Comparison of ENCODE assay signal across 9 mouse cellular contexts in genomic region chr15:84412409-84412808, GRCm38 (mm10). TPM values are rescaled to one million over a fixed set of nuclear protein-coding genes. Genes with fewer than 3 reads are reported as not detected.
DNase-seq lines count a peak whose midpoint lies in the region; ATAC-seq and TF ChIP-seq lines count a peak whose summit lies in the region.
"Had no signal": no experiment of that assay in that cellular context is flagged by ENCODE, and none has a peak within 500 bp of the region (broad histone marks: within the 10 kb centered on the region; RNA-seq: fewer than 3 reads in every experiment).

No protein-coding gene starts in this region.

- no peak overlapping the region for H3K27ac ChIP-seq in ES-E14 (ENCODE audit: insufficient read depth, low read depth, low read length, poor library complexity, severe bottlenecking)
- 0 out of 2 replicates have a peak overlapping the region, but pooled peaks have one; percentile 2 for H3K27ac ChIP-seq in embryonic facial prominence, embryonic 10.5 days (replicated peaks)
- H3K27ac ChIP-seq in limb, embryonic 14.5 days (replicated peaks; ENCODE audit: low read depth, low read length): no peak overlapping the region
- no peak overlapping the region for H3K27ac ChIP-seq in forebrain, embryonic 13.5 days

- H3K27me3 ChIP-seq in embryonic facial prominence, embryonic 10.5 days (replicated peaks; ENCODE audit: low read depth, poor library complexity, severe bottlenecking): peaks cover 61% of the 10 kb centered on the region
- no peaks in the 10 kb centered on the region for H3K27me3 ChIP-seq in limb, embryonic 14.5 days (ENCODE audit: control insufficient read depth, insufficient read depth, low read length)
- H3K27me3 ChIP-seq in forebrain, embryonic 13.5 days: 0 out of 2 replicates have a peak, but pooled peaks cover 6% of the 10 kb centered on the region

- intact Hi-C loops in heart, postnatal 36 days (cut with DNase I): no loop called here

- no peaks in the 10 kb centered on the region for H3K36me3 ChIP-seq in ES-E14 (ENCODE audit: control insufficient read depth, insufficient read depth, low read length, poor library complexity, severe bottlenecking)
- H3K36me3 ChIP-seq in embryonic facial prominence, embryonic 10.5 days (replicated peaks): no peaks in the 10 kb centered on the region
- no peaks in the 10 kb centered on the region for H3K36me3 ChIP-seq in limb, embryonic 14.5 days (ENCODE audit: control insufficient read depth, insufficient read depth, low read length)
- no peaks in the 10 kb centered on the region for H3K36me3 ChIP-seq in forebrain, embryonic 13.5 days (ENCODE audit: poor library complexity, severe bottlenecking)
- H3K36me3 ChIP-seq: G1E had no signal

- H3K9me3 ChIP-seq in ES-E14 (ENCODE audit: control insufficient read depth, insufficient read depth, low read depth, low read length): no peaks in the 10 kb centered on the region
- H3K9me3 ChIP-seq in embryonic facial prominence, embryonic 10.5 days: no peaks in the 10 kb centered on the region
- H3K9me3 ChIP-seq in limb, embryonic 14.5 days (ENCODE audit: control insufficient read depth, low read length): no peaks in the 10 kb centered on the region
- no peaks in the 10 kb centered on the region for H3K9me3 ChIP-seq in forebrain, embryonic 13.5 days (replicated peaks)

- no peak for TF ChIP-seq POLR2A in limb, embryonic 14.5 days (IDR thresholded peaks at IDR 0.05; ENCODE audit: borderline replicate concordance, extremely low read depth, insufficient read depth, insufficient read length)

- H3K9ac ChIP-seq in ES-E14 (ENCODE audit: insufficient read depth, low read depth, low read length, poor library complexity, severe bottlenecking): no peak overlapping the region
- no peak overlapping the region for H3K9ac ChIP-seq in limb, embryonic 14.5 days (ENCODE audit: low read depth, low read length, severe bottlenecking)
- no peak overlapping the region for H3K9ac ChIP-seq in forebrain, embryonic 13.5 days

- H3K4me2 ChIP-seq in limb, embryonic 14.5 days (replicated peaks; ENCODE audit: low read depth, low read length, severe bottlenecking): no peak overlapping the region
- H3K4me2 ChIP-seq in forebrain, embryonic 13.5 days: no peak overlapping the region

- peaks cover 3 to 17% of the 10 kb centered on the region in 2 experiments; a peak in 2 of 4 replicates for H3K4me1 ChIP-seq in ES-E14 (ENCODE audit: control insufficient read depth in 2 of 2, insufficient read depth in 2 of 2, low read length in 2 of 2, poor library complexity in 1 of 2)
- peaks cover 71% of the 10 kb centered on the region for H3K4me1 ChIP-seq in embryonic facial prominence, embryonic 10.5 days
- peaks cover 13% of the 10 kb centered on the region for H3K4me1 ChIP-seq in limb, embryonic 14.5 days (ENCODE audit: control insufficient read depth, insufficient read depth, low read length)
- peaks cover 67% of the 10 kb centered on the region for H3K4me1 ChIP-seq in forebrain, embryonic 13.5 days

- H3K4me3 ChIP-seq in ES-E14 (ENCODE audit: insufficient read depth in 1 of 2, low read depth in 1 of 2, low read length in 2 of 2, poor library complexity in 1 of 2, severe bottlenecking in 1 of 2): no peak overlapping the region
- H3K4me3 ChIP-seq in embryonic facial prominence, embryonic 10.5 days: no peak overlapping the region
- no peak overlapping the region for H3K4me3 ChIP-seq in limb, embryonic 14.5 days (replicated peaks; ENCODE audit: low read length)
- no peak overlapping the region for H3K4me3 ChIP-seq in forebrain, embryonic 13.5 days

- ATAC-seq in limb, embryonic 14.5 days (ENCODE audit: low FRiP score, low read depth): no peak
- no peak for ATAC-seq in forebrain, embryonic 13.5 days

- 12% methylated on average over 6 of the region's 6 CpGs for WGBS in embryonic facial prominence, embryonic 10.5 days
- 19% methylated on average over 6 of the region's 6 CpGs for WGBS in limb, embryonic 14.5 days
- WGBS in forebrain, embryonic 13.5 days: 23% methylated on average over 6 of the region's 6 CpGs

- in situ Hi-C loops in ES-E14 (cut with MboI; ENCODE audit: low sequenced_read_pairs in 2 of 2, unreplicated experiment in 2 of 2): no loop called here

- DNase-seq in frontal cortex, postnatal 36 days (ENCODE audit: low spot score in 2 of 2): peak; percentile 31 to 38
- DNase-seq in frontal cortex, postnatal 14 days (ENCODE audit: low spot score in 2 of 2): no peak
- DNase-seq in ES-E14 (ENCODE audit: low read depth, low spot score): peak; percentile 70
- peak; percentile 61 for DNase-seq in embryonic facial prominence, embryonic 10.5 days (ENCODE audit: low spot score)
- peak; percentile 45 to 62 for DNase-seq in heart, postnatal 36 days
- peak; percentile 52 for DNase-seq in limb, embryonic 14.5 days (ENCODE audit: low spot score)
- peak; percentile 14 to 23 for DNase-seq in natural killer cell, adult 2 months (ENCODE audit: low spot score in 2 of 2)

TF ChIP-seq in ES-E14, 5 proteins besides CTCF, POLR2A, EP300 and RAD21:
- no peak for TF ChIP-seq ZC3H11A (IDR thresholded peaks at IDR 0.05; ENCODE audit: borderline replicate concordance, low read depth, low read length)
- no peak for TF ChIP-seq CHD2 (IDR thresholded peaks at IDR 0.05; ENCODE audit: low read depth, low read length)
- no peak for TF ChIP-seq ZNF384 (IDR thresholded peaks at IDR 0.05; ENCODE audit: low read depth, low read length)
- no peak for TF ChIP-seq MAFK (IDR thresholded peaks at IDR 0.05; ENCODE audit: insufficient read depth, low read depth, low read length)
- TF ChIP-seq HCFC1 (IDR thresholded peaks at IDR 0.05; ENCODE audit: borderline replicate concordance, insufficient read depth, low read length): no peak

RNA-seq across cellular contexts. Expression of gene Shisal1, which starts 34.5 kb away (rescaled TPM):
- 0.58 and 1.0 TPM in 2 replicates for total RNA-seq in ES-E14 (2012; rRNA removed)
- 1.9 and 2.2 TPM in 2 replicates for polyA plus RNA-seq in embryonic facial prominence, embryonic 10.5 days (2016; fragmentation: Nextera tagmentation; extraction: Ambion mirVana)
- 1 to 10 TPM; 1.0 to 1.1 TPM for total RNA-seq in heart, postnatal 36 days (2021)
- polyA plus RNA-seq in limb, embryonic 14.5 days (2012; rRNA removed): 7.7 and 8.7 TPM in 2 replicates
- 4.9 and 5.8 TPM in 2 replicates for polyA plus RNA-seq in limb, embryonic 14.5 days (2014; fragmentation: Nextera tagmentation; extraction: Ambion mirVana)
- 6.1 TPM in 2 replicates for polyA plus RNA-seq in forebrain, embryonic 13.5 days (2015; fragmentation: Nextera tagmentation; extraction: Ambion mirVana)
- polyA plus RNA-seq: G1E had no signal

Comparison
In these comparisons a context has a peak if more than half of its experiments do, and no peak if none do; other contexts are left out.
1. DNase-seq: peak in frontal cortex, postnatal 36 days (2 of 2), ES-E14 (single experiment), embryonic facial prominence, embryonic 10.5 days (single experiment), heart, postnatal 36 days (2 of 2), limb, embryonic 14.5 days (single experiment) and natural killer cell, adult 2 months (2 of 2); none in frontal cortex, postnatal 14 days (0 of 2).